Mouse (Mus musculus): ENCODE data around the gene AB124611. TPM values are rescaled to one million over a fixed set of nuclear protein-coding genes. Genes with fewer than 3 reads are reported as not detected.
"Not testable (repeated sequence)": the region's sequence is repeated elsewhere in the genome, so short reads cannot be mapped to it uniquely, and the experiment has no call there.

The AB124611 gene
- total RNA-seq, 2 experiments from 2014 or later: 0.58 TPM; not detected in 1

GRCm38 (mm10) chr9:21591127-21591830 is 65.3 kb downstream of the AB124611 start:
- intact Hi-C loops (cut with DNase I): no loop called here
- peak in 1 of 2 experiments; percentile 13 for DNase-seq (ENCODE audit: extremely low spot score in 1 of 2, low spot score in 2 of 2)

- intact Hi-C loops (cut with DNase I): no loop called here
- DNase-seq (ENCODE audit: extremely low spot score in 1 of 2, low spot score in 2 of 2): peak in 1 of 2 experiments; percentile 25
Measured at GRCm38 (mm10) chr9:21591831-21592702, 66.1 kb downstream of the AB124611 start.

GRCm38 (mm10) chr9:21592703-21593121 is 66.7 kb downstream of the AB124611 start, which contains the start of the genes Timm29 and Yipf2:
Timm29 (plus strand) TSS chr9:21592722.
Yipf2 (minus strand) TSS chr9:21592828.
- intact Hi-C loops (cut with DNase I): no loop called here
- peak; percentile 90 to 95 for DNase-seq (ENCODE audit: extremely low spot score in 1 of 2, low spot score in 2 of 2)

- DNase-seq (ENCODE audit: extremely low spot score in 1 of 2, low spot score in 2 of 2): peak in 1 of 2 experiments; percentile 86
- intact Hi-C loops (cut with DNase I): no loop called here
Measured at GRCm38 (mm10) chr9:21593122-21593721, 67.2 kb downstream of the AB124611 start.

GRCm38 (mm10) chr9:21594350-21594749 is 68.4 kb downstream of the AB124611 start:
- DNase-seq (ENCODE audit: extremely low spot score in 1 of 2, low spot score in 2 of 2); intact Hi-C loops (cut with DNase I): not testable (repeated sequence)

- intact Hi-C loops (cut with DNase I): no loop called here
- no peak for DNase-seq (ENCODE audit: extremely low spot score in 1 of 2, low spot score in 2 of 2)
Measured at GRCm38 (mm10) chr9:21594838-21595237, 68.9 kb downstream of the AB124611 start.

Small RNA genes within 50 kb of the gene (microRNA-seq; reads per million reads assigned to microRNA genes)
- not detected for gene Mir199a-1

Other genes starting within 250 kb of the AB124611 start
- 10 to 100 TPM; 34.4 to 39.4 TPM for gene Kri1, start 238.2 kb upstream of the AB124611 start, total RNA-seq (2021)
- gene Cdkn2d, start 234.8 kb upstream of the AB124611 start, total RNA-seq (2021): 10 to 100 TPM; 66.6 to 73.9 TPM
- gene Ap1m2, start 213.8 kb upstream of the AB124611 start, total RNA-seq (2021): 1 to 10 TPM; 1.1 to 1.9 TPM
- gene Slc44a2, start 205.5 kb upstream of the AB124611 start, total RNA-seq (2021): 10 to 100 TPM; 66.4 to 67.7 TPM
- gene Ilf3, start 158.3 kb upstream of the AB124611 start, total RNA-seq (2021): 10 to 100 TPM; 88.4 to 89.2 TPM
- 10 to 100 TPM; 33.2 to 35.1 TPM for gene Qtrt1, start 114.3 kb upstream of the AB124611 start, total RNA-seq (2021)
- gene Dnm2, start 101.3 kb upstream of the AB124611 start, total RNA-seq (2021): 10 to 100 TPM; 60.1 to 66.9 TPM
- 10 to 100 TPM; 18.3 to 19.8 TPM for gene Tmed1, start 15.9 kb upstream of the AB124611 start, total RNA-seq (2021)
- gene Carm1, start 20.7 kb downstream of the AB124611 start, total RNA-seq (2021): 10 to 100 TPM; 71.7 to 74.1 TPM
- 10 to 100 TPM; 47.6 to 50.7 TPM for gene Timm29, start 66.5 kb downstream of the AB124611 start, total RNA-seq (2021)
- 10 to 100 TPM; 12.7 to 13.9 TPM for gene Yipf2, start 66.7 kb downstream of the AB124611 start, total RNA-seq (2021)
- gene Smarca4, start 90.0 kb downstream of the AB124611 start, total RNA-seq (2021): 100 to 1,000 TPM; 129 to 137 TPM
- 10 to 100 TPM; 17.2 to 19.2 TPM for gene Ldlr, start 197.3 kb downstream of the AB124611 start, total RNA-seq (2021)
- gene Spc24, start 234.1 kb downstream of the AB124611 start, total RNA-seq (2021): 1 to 10 TPM; 2.9 to 3.5 TPM